Mouse (Mus musculus) liver, postnatal 0 days (tissue): ENCODE data around the gene Rmi2.

Source experiments
- CTCF ChIP-seq: sonication (generic); IDR thresholded peaks from 2 replicates; pipeline ENCODE4 v1.5.1; 2016; ENCODE audit warnings: antibody characterized with exemption, low read depth
- EP300 ChIP-seq: IDR thresholded peaks from 2 replicates; pipeline ENCODE4 v1.6.1; 2016; ENCODE audit warnings: antibody characterized with exemption, low read depth, mild to moderate bottlenecking

- no peak for TF ChIP-seq CTCF
- TF ChIP-seq EP300 = no peak
Observed at GRCm38 (mm10) chr16:10825840-10826239, 9.0 kb upstream of the Rmi2 start.
